Mouse (Mus musculus): ENCODE data around the gene Tacc2. TPM values are rescaled to one million over a fixed set of nuclear protein-coding genes. Genes with fewer than 3 reads are reported as not detected.
"Not testable (repeated sequence)": the region's sequence is repeated elsewhere in the genome, so short reads cannot be mapped to it uniquely, and the experiment has no call there.

The Tacc2 gene
- total RNA-seq (2021), result 10 to 100 TPM; 91.9 to 95.2 TPM
- long read RNA-seq, partial matches to known transcripts, result 5 of 21 reads
- long read RNA-seq, other reads (novel, unspliced or antisense), result 14 of 21 reads

DNA sequence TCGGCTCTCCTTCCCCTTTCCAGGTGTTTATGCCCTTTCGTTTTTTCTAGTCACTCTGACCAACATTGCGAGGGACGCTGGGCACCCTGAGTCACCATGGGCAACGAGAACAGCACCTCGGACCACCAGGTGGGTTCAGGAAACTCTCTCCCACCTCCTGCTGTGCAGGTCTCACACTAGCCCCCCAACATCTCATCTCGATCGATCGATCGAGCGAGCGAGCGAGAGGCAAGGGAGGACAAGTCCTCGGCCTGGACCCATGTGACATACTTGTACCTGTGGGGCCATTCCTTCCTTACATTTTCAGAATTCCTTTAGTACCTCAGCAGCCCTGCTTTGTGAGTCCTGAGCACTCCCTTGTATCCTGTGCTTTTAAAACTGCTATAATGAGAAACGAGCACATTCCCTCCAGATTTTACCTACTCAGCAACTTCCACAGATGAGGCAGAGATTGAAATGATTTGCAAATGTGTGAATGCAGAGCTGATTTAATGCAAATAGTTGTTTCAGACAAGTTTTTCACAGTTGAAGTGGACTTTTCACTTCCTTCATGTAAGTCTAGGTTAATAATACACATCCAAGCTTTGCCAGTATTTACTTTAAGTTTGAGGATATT lies at the start of gene Tacc2:
TSS of gene Tacc2 (plus strand) at position 51 of the 616 bp plus-strand sequence.
- no peak for DNase-seq (ENCODE audit: low spot score in 2 of 2)

- not testable (repeated sequence) for DNase-seq (ENCODE audit: low spot score in 2 of 2)
Measured at GRCm38 (mm10) chr7:130531138-130531537, 46.1 kb upstream of the Tacc2 start.

GRCm38 (mm10) chr7:130533316-130534260 lies 43.6 kb upstream of the Tacc2 start:
- DNase-seq (ENCODE audit: low spot score in 2 of 2), result peak; percentile 96 to 97

GRCm38 (mm10) chr7:130535174-130535573 lies 42.1 kb upstream of the Tacc2 start:
- DNase-seq (ENCODE audit: low spot score in 2 of 2), result no peak

- no peak for DNase-seq (ENCODE audit: low spot score in 2 of 2)
Measured at GRCm38 (mm10) chr7:130537068-130537467, 40.2 kb upstream of the Tacc2 start.

GRCm38 (mm10) chr7:130540176-130540575 lies 37.1 kb upstream of the Tacc2 start:
- no peak for DNase-seq (ENCODE audit: low spot score in 2 of 2)

DNA sequence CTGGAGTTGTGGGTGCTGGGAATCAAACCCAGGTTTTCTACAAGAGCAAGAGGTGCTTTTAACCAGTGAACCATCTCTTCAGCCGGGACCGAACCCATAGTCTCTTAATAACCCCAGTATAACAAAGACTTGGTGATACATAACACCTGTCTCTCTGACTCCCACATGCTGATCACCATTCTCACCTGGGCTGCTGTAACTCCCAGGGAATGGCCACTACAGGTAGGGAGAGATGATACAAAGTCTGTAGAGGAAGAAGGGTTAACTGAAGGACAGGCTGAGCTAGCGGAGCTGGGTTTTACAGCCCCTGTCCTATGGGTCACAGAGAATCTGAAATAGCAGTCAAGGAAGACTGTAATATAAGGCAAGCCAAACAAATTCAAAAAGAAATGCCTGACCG lies 34.1 kb upstream of the Tacc2 start:
- DNase-seq (ENCODE audit: low spot score in 2 of 2), result no peak

DNA sequence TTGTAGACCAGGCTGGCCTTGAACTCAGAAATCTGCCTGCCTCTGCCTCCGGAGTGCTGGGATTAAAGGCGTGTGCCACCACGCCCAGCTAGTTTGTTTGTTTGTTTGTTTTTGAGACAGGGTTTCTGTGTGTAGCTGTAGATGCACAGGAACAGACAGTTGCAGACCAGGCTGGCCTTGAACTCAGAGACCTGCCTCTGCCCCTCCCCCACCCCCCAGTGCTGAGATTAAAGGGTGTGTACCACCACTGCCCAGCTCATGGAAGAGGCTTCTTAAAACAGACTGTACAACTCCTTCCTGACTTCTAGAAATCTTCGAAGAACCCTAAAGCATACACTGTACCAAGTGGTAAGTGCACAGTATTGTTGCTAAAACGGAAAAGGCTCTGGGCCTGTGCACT lies 31.8 kb upstream of the Tacc2 start:
- DNase-seq (ENCODE audit: low spot score in 2 of 2), result no peak

DNA sequence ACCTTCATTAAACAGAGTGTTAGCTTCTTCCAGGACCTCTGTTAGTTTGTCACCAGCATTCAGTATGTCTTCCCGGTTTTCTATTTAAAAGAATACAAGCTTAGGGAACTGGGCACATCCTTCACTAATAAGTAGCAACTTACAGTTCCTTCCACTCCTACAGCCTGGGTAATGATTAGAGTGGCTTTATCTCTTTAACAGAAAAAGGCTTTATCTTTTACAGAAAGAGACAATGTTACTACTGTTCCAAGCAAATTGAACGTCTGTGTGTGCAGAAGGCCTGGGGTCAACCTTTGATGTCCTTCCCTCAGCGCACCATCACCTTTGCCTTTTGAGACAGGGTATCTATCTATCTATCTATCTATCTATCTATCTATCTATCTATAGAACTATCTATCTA lies 31.3 kb upstream of the Tacc2 start:
- DNase-seq (ENCODE audit: low spot score in 2 of 2), result no peak

- DNase-seq (ENCODE audit: low spot score in 2 of 2), result no peak
Measured at GRCm38 (mm10) chr7:130546421-130546790, 30.8 kb upstream of the Tacc2 start.

DNA sequence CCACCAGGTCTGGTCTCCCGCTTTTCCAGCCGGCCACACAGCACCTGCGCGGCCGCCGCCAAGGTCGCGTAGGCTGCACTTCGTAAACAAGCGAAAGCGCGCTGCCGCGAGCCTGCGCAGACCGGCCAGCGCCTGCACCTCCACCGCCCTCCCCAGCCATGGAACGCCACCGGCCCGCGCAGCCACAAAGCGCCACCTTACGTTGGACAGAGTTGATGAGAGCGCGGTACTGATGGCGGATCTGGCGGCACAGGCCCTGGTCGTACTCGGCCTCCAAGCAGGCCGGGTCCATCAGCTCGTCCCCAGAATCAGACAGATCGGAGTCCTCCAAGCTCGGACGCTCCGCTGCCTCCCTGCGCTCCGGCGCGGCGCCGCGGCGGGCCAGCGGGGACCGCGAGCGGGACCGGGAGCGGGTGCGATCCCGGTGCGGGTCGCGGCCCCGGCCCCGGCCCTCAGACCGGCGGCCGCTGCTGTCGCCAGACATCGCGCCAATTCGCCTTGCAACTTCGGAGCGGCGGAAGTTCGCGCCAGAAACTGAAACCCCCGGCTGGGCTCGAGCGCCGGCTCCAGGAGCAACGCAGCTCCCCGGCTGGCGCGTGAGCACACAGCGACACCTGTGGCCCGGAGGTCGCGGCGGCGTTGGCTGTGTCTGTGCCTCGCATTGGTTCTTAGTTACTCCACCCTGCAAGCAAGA lies 30.3 kb upstream of the Tacc2 start:
- peak; percentile 90 to 93 for DNase-seq (ENCODE audit: low spot score in 2 of 2)

DNA sequence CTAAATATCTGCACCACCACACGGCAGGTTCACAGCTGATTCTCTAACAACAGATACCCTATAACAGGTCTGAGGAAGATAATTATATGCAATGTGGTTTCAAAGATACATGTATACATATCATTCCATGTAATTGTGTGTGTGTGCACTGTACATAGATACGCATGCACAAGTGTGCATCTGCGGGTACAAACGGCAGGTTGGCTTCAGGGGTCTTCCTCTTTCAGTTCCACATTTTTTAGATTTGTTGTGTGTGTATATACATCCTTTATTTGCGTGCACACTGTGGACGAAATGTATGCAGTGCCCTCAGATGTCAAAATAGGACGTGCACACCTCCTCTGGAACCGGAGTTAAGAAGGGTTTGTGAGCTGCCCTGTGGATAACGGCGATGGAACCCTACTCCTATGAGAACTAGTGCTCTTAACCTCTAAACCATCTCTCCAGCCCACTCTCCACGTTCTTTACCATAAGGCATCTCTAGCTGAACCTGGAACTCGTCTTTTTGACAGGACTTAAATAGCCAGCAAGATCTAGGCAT lies 29.5 kb upstream of the Tacc2 start:
- no peak for DNase-seq (ENCODE audit: low spot score in 2 of 2)

DNA sequence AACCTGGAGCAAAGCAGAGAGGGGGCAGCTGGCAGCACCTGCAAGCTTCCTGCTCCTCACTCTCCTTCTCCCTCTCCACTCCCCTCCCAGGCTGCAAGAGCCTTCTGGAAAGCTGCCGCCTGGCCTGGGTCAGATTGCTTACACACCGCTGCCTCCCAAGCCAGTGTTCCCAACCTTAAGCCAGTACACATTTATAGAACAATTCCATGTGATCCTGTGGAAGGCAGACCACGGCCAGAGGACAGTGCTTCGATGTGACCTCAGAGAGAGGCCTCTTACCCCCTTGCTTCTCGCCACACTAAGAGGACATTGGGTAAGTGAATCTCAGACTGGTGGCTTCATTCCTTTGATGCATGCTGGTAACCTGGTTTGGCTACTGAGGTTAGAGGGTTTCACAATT lies 24.5 kb upstream of the Tacc2 start:
- DNase-seq (ENCODE audit: low spot score in 2 of 2), result no peak

GRCm38 (mm10) chr7:130553321-130553720 lies 23.9 kb upstream of the Tacc2 start:
- DNase-seq (ENCODE audit: low spot score in 2 of 2), result no peak

GRCm38 (mm10) chr7:130555597-130555996 lies 21.6 kb upstream of the Tacc2 start:
- DNase-seq (ENCODE audit: low spot score in 2 of 2), result no peak

DNA sequence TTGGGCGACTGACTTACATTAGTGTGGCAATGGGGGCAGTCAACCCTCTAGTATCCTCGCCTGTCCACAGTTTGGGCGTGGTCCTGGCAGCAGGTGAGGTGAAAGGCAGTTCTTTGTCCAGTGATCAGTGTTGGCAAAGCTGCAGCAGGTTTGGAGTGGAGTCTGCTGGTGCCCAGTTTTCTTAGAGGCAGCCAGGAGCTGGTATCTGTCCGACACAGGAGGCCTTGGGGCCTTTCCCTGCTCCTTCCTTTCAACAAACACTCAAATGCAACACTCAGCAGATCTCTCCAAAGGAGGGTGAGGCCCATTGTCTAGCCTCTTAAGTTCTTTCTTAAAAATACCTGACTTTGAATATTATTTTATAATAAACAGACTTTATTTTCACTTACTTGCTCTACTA lies 18.6 kb upstream of the Tacc2 start:
- DNase-seq (ENCODE audit: low spot score in 2 of 2), result no peak

DNA sequence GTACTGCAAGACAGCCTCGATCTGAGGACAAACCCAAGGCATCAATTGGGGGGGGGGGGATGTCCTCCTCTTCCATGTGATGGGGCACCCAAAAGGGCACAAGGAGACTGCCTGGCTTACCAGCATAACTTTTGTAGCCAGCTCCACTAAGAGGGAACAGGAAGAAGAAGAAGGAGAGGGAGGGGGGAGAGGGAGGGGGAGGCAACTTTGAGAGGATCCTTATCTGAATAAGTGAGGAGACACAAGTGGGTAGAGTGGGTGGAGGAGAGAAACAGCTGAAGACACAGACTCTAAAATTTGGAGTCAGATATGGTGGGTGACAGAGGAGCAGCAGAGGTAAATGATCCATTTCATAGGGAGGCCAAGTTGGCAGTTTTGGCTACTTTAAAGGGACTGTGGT lies 16.3 kb upstream of the Tacc2 start:
- no peak for DNase-seq (ENCODE audit: low spot score in 2 of 2)

DNA sequence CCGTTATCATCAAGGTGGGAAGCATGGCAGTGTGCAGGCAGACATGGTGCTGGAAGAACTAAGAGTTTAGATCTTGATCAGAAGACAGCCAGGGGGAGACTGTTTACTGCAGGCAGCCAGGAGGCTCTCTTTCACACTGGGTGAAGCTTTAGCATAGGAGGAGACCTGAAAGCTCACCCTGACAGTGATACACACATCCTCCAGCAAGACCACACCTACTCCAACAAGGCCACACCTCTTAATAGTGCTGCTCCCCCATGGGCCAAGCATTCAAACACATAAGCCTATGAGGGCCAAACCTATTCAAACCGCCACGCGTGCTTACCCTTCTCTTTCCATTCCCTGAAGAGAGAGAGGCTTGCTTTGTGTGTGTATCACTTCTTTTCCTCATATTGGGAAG lies 14.0 kb upstream of the Tacc2 start:
- no peak for DNase-seq (ENCODE audit: low spot score in 2 of 2)

GRCm38 (mm10) chr7:130563880-130564279 lies 13.4 kb upstream of the Tacc2 start:
- DNase-seq (ENCODE audit: low spot score in 2 of 2), result no peak

DNA sequence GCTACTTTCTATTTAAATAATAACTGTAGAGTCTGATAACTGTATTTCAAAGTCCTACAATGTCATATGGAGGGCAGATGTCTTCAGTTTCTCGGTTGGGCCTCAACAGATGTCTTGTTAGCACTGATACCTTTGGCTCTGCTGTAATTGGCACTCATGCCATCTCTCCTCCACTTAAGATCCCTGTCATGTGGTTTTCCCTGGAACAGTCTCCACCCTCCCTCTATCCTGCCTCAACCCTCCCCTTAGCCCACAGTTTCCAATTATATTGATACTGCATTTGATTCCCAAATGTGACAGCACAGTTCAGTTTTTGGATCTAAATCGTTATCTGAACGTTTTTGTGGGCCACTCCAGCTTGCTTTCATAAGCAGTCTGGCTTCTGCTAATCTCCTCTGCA lies 12.6 kb upstream of the Tacc2 start:
- DNase-seq (ENCODE audit: low spot score in 2 of 2), result no peak

GRCm38 (mm10) chr7:130568783-130569436 lies 8.3 kb upstream of the Tacc2 start:
- no peak for DNase-seq (ENCODE audit: low spot score in 2 of 2)

All from layer of hippocampus, postnatal 10 days (tissue).